Mouse (Mus musculus) limb, embryonic 14.5 days (tissue): ENCODE data around the gene Clmp. TPM values are rescaled to one million over a fixed set of nuclear protein-coding genes. Genes with fewer than 3 reads are reported as not detected.

Experiments used
- ATAC-seq: fragments of 200-750 bp; cut with Nextera tagmentation; 2 replicates; pipeline ENCODE4 v1.8.0; 2017; ENCODE audit warnings: low read depth, moderate number of reproducible peaks, moderate TSS enrichment; ENCODE audit not compliant: low FRiP score
- DNase-seq: peaks from one replicate; pipeline ENCODE4 v3.0.0-alpha.2; 2015; ENCODE audit warnings: low spot score
- H3K27ac ChIP-seq: fragments of 300-500 bp; sonication (generic); replicated peaks from 2 replicates; pipeline ENCODE4 v1.5.1; 2014; ENCODE audit warnings: low read depth, mild to moderate bottlenecking, low read length, moderate library complexity, mixed read lengths
- H3K27me3 ChIP-seq: fragments of 300-500 bp; sonication (generic); 2 replicates; pipeline ENCODE4 v1.6.1; 2014; ENCODE audit warnings: low read length, mixed read lengths; ENCODE audit not compliant: control insufficient read depth, insufficient read depth
- H3K36me3 ChIP-seq: fragments of 300-500 bp; sonication (generic); 2 replicates; pipeline ENCODE4 v1.6.1; 2014; ENCODE audit warnings: mild to moderate bottlenecking, low read length, moderate library complexity, mixed read lengths; ENCODE audit not compliant: control insufficient read depth, insufficient read depth
- H3K4me1 ChIP-seq: fragments of 300-500 bp; sonication (generic); 2 replicates; pipeline ENCODE4 v1.6.1; 2014; ENCODE audit warnings: antibody characterized with exemption, low read length, mixed read lengths; ENCODE audit not compliant: control insufficient read depth, insufficient read depth
- H3K4me2 ChIP-seq: fragments of 300-500 bp; sonication (generic); replicated peaks from 2 replicates; pipeline ENCODE4 v1.6.1; 2014; ENCODE audit warnings: low read depth, mild to moderate bottlenecking, low read length, moderate library complexity; ENCODE audit not compliant: severe bottlenecking
- H3K4me3 ChIP-seq: fragments of 300-500 bp; sonication (generic); replicated peaks from 2 replicates; pipeline ENCODE4 v1.5.1; 2014; ENCODE audit warnings: low read length
- H3K9ac ChIP-seq: fragments of 300-500 bp; sonication (generic); 2 replicates; pipeline ENCODE4 v1.6.1; 2014; ENCODE audit warnings: mild to moderate bottlenecking, low read depth, low read length, moderate library complexity; ENCODE audit not compliant: severe bottlenecking
- H3K9me3 ChIP-seq: fragments of 300-500 bp; sonication (generic); 2 replicates; pipeline ENCODE4 v1.6.1; 2016; ENCODE audit warnings: low read length; ENCODE audit not compliant: control insufficient read depth
- POLR2A ChIP-seq: fragments of 200-500 bp; IDR thresholded peaks from 2 replicates; pipeline ENCODE4 v1.8.0; 2012; ENCODE audit warnings: inconsistent platforms, mild to moderate bottlenecking, moderate library complexity, borderline replicate concordance; ENCODE audit not compliant: insufficient read depth, insufficient read length; ENCODE audit errors: extremely low read depth
- WGBS: fragments of 180-500 bp; shearing (Covaris S2); extraction: QIAGEN DNeasy Blood & Tissue Kit; methylation state at CpG from one replicate; pipeline ENCODE4 v1.1.7; 2014; 5-methylcytosine and 5-hydroxymethylcytosine counted together
- polyA plus RNA-seq, 2 experiments: library from polyadenylated mRNA; depleted of rRNA in 1 of 2; stranded (reverse) in 1 of 2; unstranded in 1 of 2; fragments of >200 nt; fragmentation: Nextera tagmentation in 1 of 2; extraction: Ambion mirVana in 1 of 2; gene quantifications; 2 replicates each; pipeline versions ENCODE4 v1.2.1 to v1.2.3; 2012 to 2014

The Clmp gene
- polyA plus RNA-seq, 2 experiments, result 44.7 to 61.5 TPM

- Histone ChIP-seq H3K4me2 (no peak overlapping the region), H3K9me3 (no peaks in the 10 kb centered on the region), H3K36me3 (no peaks in the 10 kb centered on the region), H3K27me3 (no peaks in the 10 kb centered on the region), H3K4me3 (no peak overlapping the region), H3K27ac (no peak overlapping the region), H3K4me1 (peaks cover 4% of the 10 kb centered on the region; the same call in 1 of the 2 replicates), H3K9ac (no peak overlapping the region)
- DNase-seq (no peak), ATAC-seq (no peak)
- TF ChIP-seq POLR2A, result no peak
- 98% methylated on average over 5 of the region's 5 CpGs for WGBS
These were observed 107.8 kb downstream of the Clmp start for GRCm38 (mm10) chr9:40793581-40793980.

GRCm38 (mm10) chr9:40794251-40794650 is 108.5 kb downstream of the Clmp start:
- ATAC-seq, result no peak
- Histone ChIP-seq H3K4me2 (no peak overlapping the region), H3K27ac (no peak overlapping the region)

GRCm38 (mm10) chr9:40794926-40795325 is 109.2 kb downstream of the Clmp start:
- Histone ChIP-seq H3K27me3 (no peaks in the 10 kb centered on the region), H3K4me1 (peaks cover 14% of the 10 kb centered on the region; the same call in 1 of the 2 replicates), H3K4me2 (no peak overlapping the region), H3K9me3 (no peaks in the 10 kb centered on the region), H3K27ac (no peak overlapping the region), H3K9ac (no peak overlapping the region), H3K4me3 (no peak overlapping the region), H3K36me3 (no peaks in the 10 kb centered on the region)
- 63% methylated on average over 5 of the region's 5 CpGs for WGBS
- no peak for ATAC-seq
- TF ChIP-seq POLR2A, result no peak
- no peak for DNase-seq

More at GRCm38 (mm10) chr9:40794251-40794650, 108.5 kb downstream of the Clmp start:
- H3K4me3 ChIP-seq, result no peak overlapping the region
- no peaks in the 10 kb centered on the region for H3K9me3 ChIP-seq
- peaks cover 8% of the 10 kb centered on the region; the same call in 1 of the 2 replicates for H3K4me1 ChIP-seq
- H3K27me3 ChIP-seq, result no peaks in the 10 kb centered on the region
- TF ChIP-seq POLR2A, result no peak
- no peak overlapping the region for H3K9ac ChIP-seq
- DNase-seq, result peak; percentile 2
- 30% methylated on average over 5 of the region's 5 CpGs for WGBS
- no peaks in the 10 kb centered on the region for H3K36me3 ChIP-seq

- Histone ChIP-seq H3K36me3 (no peaks in the 10 kb centered on the region), H3K4me1 (peaks cover 14% of the 10 kb centered on the region; the same call in 1 of the 2 replicates), H3K27ac (no peak overlapping the region), H3K9me3 (no peaks in the 10 kb centered on the region), H3K4me3 (no peak overlapping the region), H3K4me2 (no peak overlapping the region), H3K9ac (no peak overlapping the region), H3K27me3 (no peaks in the 10 kb centered on the region)
- no peak for DNase-seq
- TF ChIP-seq POLR2A, result no peak
- 79% methylated on average over 2 of the region's 2 CpGs for WGBS
- ATAC-seq, result no peak
These were observed 109.8 kb downstream of the Clmp start for GRCm38 (mm10) chr9:40795562-40795961.

- no peak for DNase-seq
- no peak overlapping the region for H3K4me2 ChIP-seq
- H3K9me3 ChIP-seq, result no peaks in the 10 kb centered on the region
- no peak for ATAC-seq
- no peaks in the 10 kb centered on the region for H3K36me3 ChIP-seq
- peaks cover 14% of the 10 kb centered on the region; the same call in 1 of the 2 replicates for H3K4me1 ChIP-seq
- no peak overlapping the region for H3K9ac ChIP-seq
- TF ChIP-seq POLR2A, result no peak
- H3K27ac ChIP-seq, result no peak overlapping the region
- 65% methylated on average over 4 of the region's 4 CpGs for WGBS
- H3K27me3 ChIP-seq, result no peaks in the 10 kb centered on the region
- no peak overlapping the region for H3K4me3 ChIP-seq
These were observed 110.3 kb downstream of the Clmp start for GRCm38 (mm10) chr9:40796054-40796453.
